Mouse (Mus musculus) spleen, adult 2 months (tissue): ENCODE data around the gene Spo11.

Experiments used
- CTCF ChIP-seq: fragments of 200-500 bp; IDR thresholded peaks from 2 replicates; pipeline ENCODE4 v1.5.1; 2011; ENCODE audit warnings: mild to moderate bottlenecking, inconsistent platforms; ENCODE audit not compliant: insufficient read depth, insufficient read length, insufficient replicate concordance; ENCODE audit errors: extremely low read depth
- POLR2A ChIP-seq: fragments of 200-500 bp; IDR thresholded peaks from 2 replicates; pipeline ENCODE4 v1.6.1; 2011; ENCODE audit warnings: low read depth, low read length, inconsistent platforms

DNA sequence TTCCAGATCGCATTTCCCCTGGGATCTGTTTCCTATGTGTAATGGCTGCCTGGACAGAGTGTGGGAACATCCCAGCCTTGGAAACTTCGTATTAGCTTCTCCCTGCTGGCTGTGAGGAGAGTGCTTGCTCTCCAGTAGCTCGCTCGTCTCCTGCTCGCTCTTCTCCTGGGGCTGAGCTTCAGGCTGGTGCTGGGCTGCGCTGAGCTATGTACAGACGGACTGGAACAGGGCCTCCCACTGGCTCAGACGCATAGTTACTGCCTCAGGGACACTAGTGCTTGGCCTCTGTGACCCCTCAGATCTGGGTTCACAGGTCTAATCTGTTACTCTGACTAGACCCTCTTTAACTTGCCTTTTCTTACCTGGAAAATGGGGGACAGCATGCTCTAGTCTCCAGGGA is 46.9 kb downstream of the Spo11 start:
- no peak for TF ChIP-seq POLR2A
- no peak for TF ChIP-seq CTCF
